Mouse (Mus musculus): Measurements from ENCODE around the gene Mpp2. TPM values are rescaled to one million over a fixed set of nuclear protein-coding genes. Genes with fewer than 3 reads are reported as not detected.
A peak's percentile ranks its signal among the peaks of the same experiment; 100 is the strongest.

Gene Mpp2
- polyA plus RNA-seq, 1 experiment, result 21.0 TPM

DNA sequence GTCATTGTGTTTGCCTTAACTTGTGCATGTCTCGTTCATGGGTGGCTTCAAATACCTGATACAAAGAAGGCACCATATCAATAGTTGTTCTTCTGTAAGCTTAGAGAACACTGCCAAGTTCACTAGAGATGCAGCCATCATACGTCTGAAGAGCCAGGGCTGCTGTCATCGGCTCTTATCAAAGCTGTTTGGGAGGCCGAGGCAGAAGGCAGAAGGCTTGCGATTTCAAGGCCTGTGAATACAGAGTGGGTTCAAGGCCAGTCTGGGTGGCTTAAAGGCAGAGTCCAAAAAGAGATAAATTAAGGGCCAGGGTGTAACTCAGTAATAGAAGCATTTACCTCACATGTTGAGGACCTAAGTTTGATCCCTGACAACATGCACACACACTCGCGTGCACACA is 52.0 kb downstream of the Mpp2 start:
- no peak for DNase-seq (ENCODE audit: low spot score)

GRCm38 (mm10) chr11:102035456-102035960 is 52.8 kb downstream of the Mpp2 start:
- DNase-seq (ENCODE audit: low spot score), result no peak

DNA sequence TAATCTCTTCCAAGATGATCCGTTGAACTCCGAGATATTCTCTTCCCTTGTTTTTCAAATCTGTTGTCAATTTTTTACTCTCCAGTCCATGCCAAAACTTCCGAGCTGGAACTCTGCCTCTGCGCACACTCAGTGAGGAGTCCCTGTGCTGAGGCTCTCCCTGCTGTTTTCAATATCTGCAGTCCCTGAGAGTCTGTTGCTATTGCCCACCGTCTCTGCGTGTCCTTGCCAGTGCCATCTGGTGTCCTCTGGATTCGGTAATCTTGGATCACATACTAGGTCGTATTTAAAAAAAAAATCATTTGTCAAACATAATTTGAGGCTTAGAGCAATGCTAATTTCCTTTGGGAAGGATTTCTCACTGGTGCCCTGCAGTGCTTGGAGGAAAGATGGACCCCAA is 53.4 kb downstream of the Mpp2 start:
- DNase-seq (ENCODE audit: low spot score), result no peak

- no peak for DNase-seq (ENCODE audit: low spot score)
These were observed 55.2 kb downstream of the Mpp2 start for GRCm38 (mm10) chr11:102033055-102033591.

- DNase-seq (ENCODE audit: low spot score), result no peak
These were observed 57.2 kb downstream of the Mpp2 start for GRCm38 (mm10) chr11:102031149-102031548.

DNA sequence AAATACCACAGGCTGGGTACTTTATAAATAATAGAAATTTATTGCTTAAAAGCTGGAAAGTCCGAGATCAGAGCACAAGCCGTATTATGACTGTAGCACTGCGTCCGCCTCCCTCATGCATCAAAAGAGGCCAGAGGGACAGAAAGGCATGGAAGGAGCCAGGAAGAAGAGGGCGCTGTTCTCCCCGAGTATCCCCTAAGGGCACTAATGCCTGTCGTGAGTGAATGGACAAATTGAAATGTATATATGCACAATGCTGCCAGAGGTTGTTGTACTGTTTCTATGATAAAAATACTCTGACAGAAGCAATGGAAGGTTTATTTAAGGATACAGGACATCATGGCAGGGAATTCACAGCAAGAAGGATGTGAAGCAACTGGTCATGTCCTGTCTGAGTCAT is 58.3 kb downstream of the Mpp2 start:
- no peak for DNase-seq (ENCODE audit: low spot score)

DNA sequence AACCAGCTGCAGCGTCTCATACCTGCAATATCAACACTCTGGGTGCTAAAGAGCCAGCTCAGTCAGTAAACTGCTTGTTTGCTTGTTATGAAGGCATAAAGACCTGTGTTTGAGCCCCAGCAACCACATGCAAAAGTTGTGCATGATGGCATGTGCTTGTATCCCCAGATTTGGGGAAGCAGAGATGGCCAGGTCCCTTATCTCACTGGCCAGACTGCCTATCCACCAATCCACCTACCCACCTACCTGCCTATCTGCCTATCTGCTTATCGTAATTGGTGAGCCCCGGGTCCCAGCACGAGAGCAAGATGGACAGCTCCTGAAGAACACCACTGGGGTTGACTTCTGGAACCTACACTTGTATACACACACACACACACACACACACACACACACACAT is 59.0 kb downstream of the Mpp2 start:
- no peak for DNase-seq (ENCODE audit: low spot score)

DNA sequence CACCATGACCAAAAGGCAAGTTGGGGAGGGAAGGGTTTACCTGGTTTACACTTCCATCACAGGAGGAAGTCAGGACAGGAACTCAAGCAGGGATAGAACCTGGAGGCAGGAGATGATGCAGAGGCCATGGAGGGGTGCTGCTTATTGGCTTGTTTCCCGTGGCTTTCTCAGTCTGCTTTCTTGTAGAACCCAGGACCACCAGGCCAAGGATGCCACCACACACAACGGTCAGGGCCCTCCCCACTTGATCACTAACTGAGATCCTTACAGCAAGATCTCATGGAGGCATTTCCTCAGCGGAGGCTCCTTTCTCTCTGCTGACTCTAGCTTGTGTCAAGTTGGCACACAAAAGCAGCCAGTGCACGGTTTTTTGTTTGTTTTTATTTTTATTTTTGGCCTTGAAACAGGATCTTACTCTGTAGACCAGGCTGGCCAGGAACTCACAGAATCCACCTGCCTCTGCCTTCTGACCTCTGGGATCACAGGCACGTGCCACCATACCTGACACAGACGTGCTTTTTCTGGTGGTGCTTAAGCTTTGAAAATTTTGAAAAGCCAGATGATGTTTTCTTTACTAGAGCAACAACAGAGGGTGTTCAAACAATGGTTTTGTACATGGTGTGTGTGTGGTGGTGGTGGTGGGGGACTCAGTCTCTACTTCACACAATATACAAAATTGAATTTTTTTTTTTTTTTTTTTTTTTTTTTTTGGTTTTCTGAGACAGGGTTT is 60.1 kb downstream of the Mpp2 start, which contains the start of gene Mpp3:
Gene Mpp3 (minus strand): TSS at position 375 of the 730 bp plus-strand sequence.
- DNase-seq (ENCODE audit: low spot score), result no peak

DNA sequence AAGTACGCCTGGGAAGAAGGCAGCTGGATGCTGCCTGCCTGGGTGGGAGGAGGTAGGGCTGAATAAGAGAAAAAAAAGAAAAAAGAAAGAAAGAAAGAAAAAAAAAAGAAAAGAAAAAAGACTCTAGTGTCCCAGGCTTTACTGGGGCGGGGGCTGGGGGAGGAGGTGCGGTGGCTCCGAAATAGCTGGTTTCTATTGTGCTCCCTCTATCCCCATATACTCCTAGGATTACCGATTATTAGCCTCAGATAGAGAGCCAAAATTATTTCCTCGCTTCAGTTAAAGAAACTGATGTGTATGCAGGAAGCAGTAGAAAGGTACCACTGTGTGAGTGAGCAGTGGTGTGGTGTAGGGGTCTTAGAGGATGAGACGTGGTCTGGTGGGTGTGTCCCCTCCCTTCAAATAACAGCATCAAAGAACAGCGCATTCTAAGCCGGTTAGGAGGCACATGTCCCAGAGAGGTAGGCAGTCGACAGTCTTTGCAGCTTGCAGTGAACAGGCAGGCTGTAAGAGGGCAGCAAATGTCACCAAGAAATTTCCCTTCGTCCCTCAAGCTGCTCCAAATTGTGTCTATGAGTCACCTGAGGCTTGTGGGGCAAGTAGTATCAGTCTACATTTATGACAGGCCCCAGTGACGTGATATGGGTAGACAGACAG is 60.8 kb downstream of the Mpp2 start:
- no peak for DNase-seq (ENCODE audit: low spot score)

DNA sequence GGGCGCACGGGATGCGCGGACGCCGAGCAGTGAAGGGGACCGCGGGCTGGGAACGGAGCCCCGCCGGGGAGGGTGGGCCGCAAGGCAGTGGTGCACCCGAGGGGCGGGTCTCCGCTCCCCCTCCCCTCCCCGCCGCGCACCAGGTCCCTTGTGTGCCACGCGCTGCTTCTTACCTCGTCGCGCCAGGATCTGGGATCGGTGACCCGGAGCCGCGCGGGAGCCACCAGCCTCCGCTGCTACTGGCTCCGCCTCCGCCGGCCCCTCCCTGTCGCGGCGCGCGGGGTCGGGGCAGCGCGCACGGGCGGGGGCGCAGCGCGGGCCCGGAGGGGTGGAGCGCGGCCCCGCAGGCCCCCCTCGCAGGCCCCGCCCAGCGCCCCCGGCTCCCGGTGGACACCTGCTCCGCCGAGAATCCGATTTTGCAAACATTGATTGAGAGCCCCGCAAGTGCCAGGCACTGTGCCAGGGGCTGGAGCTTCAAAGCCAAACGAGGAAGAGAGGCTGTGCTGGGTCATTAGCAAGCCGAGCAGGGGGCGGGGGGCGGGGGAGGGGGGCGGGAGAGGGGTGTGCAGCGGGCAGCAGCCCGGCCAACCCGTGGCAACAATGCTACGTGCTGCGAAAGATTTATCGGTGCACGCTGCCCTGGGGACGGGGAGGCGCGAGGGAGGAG is 61.5 kb downstream of the Mpp2 start:
- peak; percentile 52 for DNase-seq (ENCODE audit: low spot score)

GRCm38 (mm10) chr11:102025991-102026660 is 62.2 kb downstream of the Mpp2 start:
- no peak for DNase-seq (ENCODE audit: low spot score)

- DNase-seq (ENCODE audit: low spot score), result no peak
These were observed 63.0 kb downstream of the Mpp2 start for GRCm38 (mm10) chr11:102025354-102025753.

- no peak for DNase-seq (ENCODE audit: low spot score)
These were observed 63.4 kb downstream of the Mpp2 start for GRCm38 (mm10) chr11:102024875-102025274.

GRCm38 (mm10) chr11:102024084-102024758 is 64.1 kb downstream of the Mpp2 start:
- DNase-seq (ENCODE audit: low spot score), result no peak

DNA sequence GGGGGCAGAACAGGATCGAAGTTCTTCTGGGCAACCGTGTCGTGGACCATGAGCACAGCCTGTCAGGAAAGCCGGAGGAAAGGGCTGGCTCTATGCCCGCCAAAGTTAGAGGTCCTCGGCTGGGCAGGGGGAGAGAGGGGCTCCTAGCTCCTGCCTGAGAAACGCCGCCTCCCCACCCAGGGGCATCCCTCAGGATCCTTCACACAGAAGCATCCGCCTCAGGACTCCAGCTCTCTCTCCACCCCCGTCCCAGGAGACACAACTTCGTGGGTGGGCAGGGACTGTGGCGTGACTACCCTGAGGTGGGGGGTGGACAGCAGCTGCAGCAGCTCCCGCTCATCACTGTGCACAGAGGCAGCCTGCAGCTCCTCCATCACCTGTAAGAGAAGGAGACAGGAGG is 64.9 kb downstream of the Mpp2 start:
- DNase-seq (ENCODE audit: low spot score), result no peak

GRCm38 (mm10) chr11:102021196-102021595 is 67.1 kb downstream of the Mpp2 start:
- no peak for DNase-seq (ENCODE audit: low spot score)

- no peak for DNase-seq (ENCODE audit: low spot score)
These were observed 68.6 kb downstream of the Mpp2 start for GRCm38 (mm10) chr11:102019736-102020135.

DNA sequence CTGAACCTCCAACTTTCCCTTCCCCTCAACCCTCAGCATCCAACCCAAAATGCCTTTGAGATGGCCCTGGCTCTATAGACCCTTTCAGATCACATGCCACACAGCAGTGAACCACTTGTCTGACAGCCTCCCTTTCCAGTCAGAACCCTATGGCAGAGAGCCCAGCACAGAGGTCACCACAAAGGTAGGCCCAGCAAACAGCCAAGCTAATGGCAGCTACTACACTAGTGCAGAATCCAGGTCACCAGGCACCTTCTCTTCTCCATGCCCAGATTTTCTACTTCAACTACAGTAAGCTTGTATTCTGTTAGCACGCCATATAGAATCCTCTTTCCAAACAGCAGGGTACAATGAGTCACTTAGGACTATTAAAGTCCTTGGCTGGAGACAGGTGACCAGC is 72.2 kb downstream of the Mpp2 start:
- DNase-seq (ENCODE audit: low spot score), result no peak

DNA sequence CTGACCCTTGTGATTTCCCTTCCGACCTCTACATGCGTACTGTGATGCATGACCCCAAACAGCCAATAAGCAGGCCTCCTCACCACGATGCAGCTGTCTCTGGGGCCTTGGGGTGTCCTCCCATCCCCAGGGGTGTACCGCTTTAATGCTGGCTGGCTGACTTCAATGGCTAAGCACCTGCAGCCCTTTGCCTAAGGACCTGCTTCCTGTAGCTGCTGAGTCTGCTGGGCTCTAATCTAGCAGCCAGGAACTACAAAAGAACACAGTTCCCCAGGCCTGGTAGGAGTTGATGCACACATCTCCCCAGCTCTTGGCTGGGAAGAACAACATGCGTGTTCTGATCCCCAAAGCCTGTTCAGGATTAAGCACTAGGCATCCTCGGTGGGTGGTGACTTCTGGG is 72.8 kb downstream of the Mpp2 start:
- DNase-seq (ENCODE audit: low spot score), result no peak

GRCm38 (mm10) chr11:102013201-102013600 is 75.1 kb downstream of the Mpp2 start:
- DNase-seq (ENCODE audit: low spot score), result no peak

GRCm38 (mm10) chr11:102011510-102011909 is 76.8 kb downstream of the Mpp2 start:
- no peak for DNase-seq (ENCODE audit: low spot score)
